ENCODE assay signal across 16 mouse cellular contexts in genomic region chr11:59284146-59284545, GRCm38 (mm10). TPM values are rescaled to one million over a fixed set of nuclear protein-coding genes. Genes with fewer than 3 reads are reported as not detected.
"Had no signal": no experiment of that assay in that cellular context is flagged by ENCODE, and none has a peak within 500 bp of the region (broad histone marks: within the 10 kb centered on the region; RNA-seq: fewer than 3 reads in every experiment).

No protein-coding gene starts in this region.

- H3K4me2 ChIP-seq: liver, embryonic 11.5 days; liver, embryonic 15.5 days; lung, embryonic 14.5 days; midbrain, embryonic 11.5 days had no signal

- H3K4me1 ChIP-seq: liver, embryonic 15.5 days had no signal

- H3K27ac ChIP-seq: layer of hippocampus, adult 2 months; liver, embryonic 15.5 days; macrophage had no signal

- H3K36me3 ChIP-seq: liver, embryonic 15.5 days had no signal

- H3K9ac ChIP-seq: liver, embryonic 15.5 days; lung, embryonic 14.5 days had no signal

- DNase-seq: kidney, postnatal 10 days; lung, embryonic 14.5 days; lung, postnatal 14 days; right cerebral cortex, adult 18-20 months; right cerebral cortex, postnatal 25 days; thymus, adult 18-20 months; thymus, postnatal 14 days had no signal

- H3K9me3 ChIP-seq: liver, embryonic 15.5 days; megakaryocyte, embryonic 14.5 days had no signal

- H3K4me3 ChIP-seq: layer of hippocampus, adult 2 months; liver, embryonic 15.5 days; megakaryocyte, embryonic 14.5 days had no signal

RNA-seq across cellular contexts. Expression of gene Wnt3a, which starts 6.4 kb away (rescaled TPM):
- polyA plus RNA-seq: kidney, embryonic 14.5 days; liver, embryonic 11.5 days; liver, embryonic 15.5 days; lung, embryonic 14.5 days; macrophage; midbrain, postnatal 0 days; small intestine, adult 2 months had no signal
